Mouse (Mus musculus): Measurements from ENCODE around the gene Trim14.

DNA sequence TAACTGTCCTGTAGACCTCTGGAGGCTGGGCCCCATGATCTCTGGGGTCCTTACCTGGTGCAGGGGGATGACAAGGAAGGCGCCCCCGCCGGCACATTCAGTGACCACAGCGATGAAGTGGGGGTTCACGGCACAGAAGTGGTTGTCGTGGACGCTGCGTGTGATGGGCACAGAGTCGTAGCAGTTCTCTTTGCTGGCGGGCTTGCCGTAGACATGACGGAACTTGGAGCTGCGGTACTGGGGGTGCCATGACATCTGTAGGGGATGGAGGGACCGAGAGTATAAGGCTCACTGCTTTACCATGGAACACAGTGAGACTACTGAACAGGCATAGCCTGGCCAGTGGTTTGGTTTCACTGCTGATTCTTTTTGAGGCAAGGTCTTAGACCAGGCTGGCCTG lies 26.9 kb upstream of the Trim14 start:
- no peak for TF ChIP-seq GATA1 (IDR thresholded peaks at IDR 0.05; ENCODE audit: low read length)
- TF ChIP-seq TAL1 (IDR thresholded peaks at IDR 0.05; ENCODE audit: low read length): no peak
